Mouse (Mus musculus) embryonic facial prominence, embryonic 13.5 days (tissue): ENCODE measurements around the gene Txn2. TPM values are rescaled to one million over a fixed set of nuclear protein-coding genes. Genes with fewer than 3 reads are reported as not detected.
A peak's percentile ranks its signal among the peaks of the same experiment; 100 is the strongest.

Source experiments
- ATAC-seq: fragments of 200-750 bp; cut with Nextera tagmentation; 2 replicates; pipeline ENCODE4 v1.8.0; 2017; ENCODE audit warnings: low read depth; ENCODE audit not compliant: insufficient number of reproducible peaks, insufficient read depth, low FRiP score, low TSS enrichment
- H3K27ac ChIP-seq: fragments of 300-500 bp; sonication (generic); 2 replicates; pipeline ENCODE4 v1.5.1; 2015; ENCODE audit warnings: moderate library complexity, mild to moderate bottlenecking, inconsistent platforms
- H3K27me3 ChIP-seq: fragments of 300-500 bp; sonication (generic); 2 replicates; pipeline ENCODE4 v1.6.1; 2015; ENCODE audit warnings: mild to moderate bottlenecking, inconsistent platforms
- H3K36me3 ChIP-seq: fragments of 300-500 bp; sonication (generic); 2 replicates; pipeline ENCODE4 v1.6.1; 2015; ENCODE audit warnings: mild to moderate bottlenecking, inconsistent platforms
- H3K4me1 ChIP-seq: fragments of 300-500 bp; sonication (generic); 2 replicates; pipeline ENCODE4 v1.6.1; 2015; ENCODE audit warnings: inconsistent platforms
- H3K4me2 ChIP-seq: fragments of 300-500 bp; sonication (generic); 2 replicates; pipeline ENCODE4 v1.6.1; 2015; ENCODE audit warnings: moderate library complexity, mild to moderate bottlenecking, inconsistent platforms
- H3K4me3 ChIP-seq: fragments of 300-500 bp; sonication (generic); 2 replicates; pipeline ENCODE4 v1.5.1; 2015; ENCODE audit warnings: mild to moderate bottlenecking, inconsistent platforms
- H3K9ac ChIP-seq: fragments of 300-500 bp; sonication (generic); 2 replicates; pipeline ENCODE4 v1.6.1; 2015; ENCODE audit warnings: mild to moderate bottlenecking, inconsistent platforms
- H3K9me3 ChIP-seq: fragments of 300-500 bp; sonication (generic); 2 replicates; pipeline ENCODE4 v1.6.1; 2016; ENCODE audit warnings: inconsistent platforms
- WGBS: fragments of 180-500 bp; shearing (Covaris S2); methylation state at CpG from one replicate; pipeline ENCODE4 v1.1.7; 2015; ENCODE audit warnings: mixed read lengths; 5-methylcytosine and 5-hydroxymethylcytosine counted together
- polyA plus RNA-seq: library from polyadenylated mRNA; unstranded; fragments of >200 nt; fragmentation: Nextera tagmentation; extraction: Ambion mirVana; gene quantifications from 2 replicates; pipeline ENCODE4 v1.2.1, GENCODE M21; 2015

The Txn2 gene
- polyA plus RNA-seq, result 236 and 244 TPM in 2 replicates

- Histone ChIP-seq H3K36me3 (peaks cover 33% of the 10 kb centered on the region), H3K27ac (peak within 1 kb of the TSS; percentile 94), H3K4me1 (peaks cover 23% of the 10 kb centered on the region), H3K27me3 (no peaks in the 10 kb centered on the region), H3K4me2 (peak within 1 kb of the TSS; percentile 84), H3K9ac (peak within 1 kb of the TSS; percentile 85), H3K4me3 (peak within 1 kb of the TSS; percentile 81), H3K9me3 (no peaks in the 10 kb centered on the region)
- under 1% methylated on average over 34 of the region's 34 CpGs for WGBS
- ATAC-seq, result peak; percentile 95
Measured at GRCm38 (mm10) chr15:77928673-77929331, at the start of gene Txn2. Txn2 (minus strand) TSS chr15:77929006.

GRCm38 (mm10) chr15:77977663-77978062, 48.9 kb upstream of the Txn2 start:
- H3K36me3 ChIP-seq, result no peaks in the 10 kb centered on the region
- no peak for ATAC-seq
- 58% methylated on average over 3 of the region's 3 CpGs for WGBS

GRCm38 (mm10) chr15:77974165-77974841, 45.5 kb upstream of the Txn2 start:
- 68% methylated on average over 6 of the region's 6 CpGs for WGBS
- no peak for ATAC-seq
- no peak overlapping the region for H3K4me2 ChIP-seq
- H3K4me1 ChIP-seq, result peaks cover 12% of the 10 kb centered on the region
- H3K9me3 ChIP-seq, result no peaks in the 10 kb centered on the region
- H3K27ac ChIP-seq, result no peak overlapping the region
- H3K9ac ChIP-seq, result no peak overlapping the region
- no peak overlapping the region for H3K4me3 ChIP-seq
- H3K27me3 ChIP-seq, result no peaks in the 10 kb centered on the region
- no peaks in the 10 kb centered on the region for H3K36me3 ChIP-seq

More at GRCm38 (mm10) chr15:77977663-77978062, 48.9 kb upstream of the Txn2 start:
- H3K27ac ChIP-seq, result no peak overlapping the region
- no peaks in the 10 kb centered on the region for H3K4me1 ChIP-seq
- no peak overlapping the region for H3K4me2 ChIP-seq
- H3K9ac ChIP-seq, result no peak overlapping the region
- H3K27me3 ChIP-seq, result 0 out of 2 replicates have a peak, but pooled peaks cover 8% of the 10 kb centered on the region
- H3K4me3 ChIP-seq, result no peak overlapping the region
- H3K9me3 ChIP-seq, result no peaks in the 10 kb centered on the region

GRCm38 (mm10) chr15:77970470-77971292, 41.9 kb upstream of the Txn2 start, which contains the start of gene Eif3d:
Eif3d (minus strand) TSS chr15:77970813.
- H3K9ac ChIP-seq, result peak within 1 kb of the TSS; percentile 95
- peak within 1 kb of the TSS; percentile 85 for H3K4me2 ChIP-seq
- ATAC-seq, result peak; percentile 71
- H3K27me3 ChIP-seq, result no peaks in the 10 kb centered on the region
- no peaks in the 10 kb centered on the region for H3K9me3 ChIP-seq
- under 1% methylated on average over 72 of the region's 72 CpGs for WGBS
- H3K27ac ChIP-seq, result peak within 1 kb of the TSS; percentile 98
- H3K36me3 ChIP-seq, result peaks cover 32% of the 10 kb centered on the region
- H3K4me3 ChIP-seq, result peak within 1 kb of the TSS; percentile 89
- H3K4me1 ChIP-seq, result peaks cover 19% of the 10 kb centered on the region

- peaks cover 39% of the 10 kb centered on the region for H3K36me3 ChIP-seq
- peak overlapping the region; percentile 85 for H3K4me2 ChIP-seq
- no peaks in the 10 kb centered on the region for H3K27me3 ChIP-seq
- peaks cover 19% of the 10 kb centered on the region for H3K4me1 ChIP-seq
- no peaks in the 10 kb centered on the region for H3K9me3 ChIP-seq
- WGBS, result under 1% methylated on average over 15 of the region's 15 CpGs
- peak overlapping the region; percentile 98 for H3K27ac ChIP-seq
- ATAC-seq, result 0 out of 2 replicates have a peak, but pooled peaks have one; percentile 21
- H3K4me3 ChIP-seq, result peak overlapping the region; percentile 89
- H3K9ac ChIP-seq, result peak overlapping the region; percentile 91
Measured at GRCm38 (mm10) chr15:77969940-77970469, 41.2 kb upstream of the Txn2 start.

GRCm38 (mm10) chr15:77965117-77965528, 36.3 kb upstream of the Txn2 start:
- no peak overlapping the region for H3K9ac ChIP-seq
- H3K27me3 ChIP-seq, result no peaks in the 10 kb centered on the region
- no peak overlapping the region for H3K4me3 ChIP-seq
- H3K4me1 ChIP-seq, result peaks cover 14% of the 10 kb centered on the region
- no peak overlapping the region for H3K27ac ChIP-seq
- no peaks in the 10 kb centered on the region for H3K9me3 ChIP-seq
- no peak for ATAC-seq
- peaks cover 88% of the 10 kb centered on the region for H3K36me3 ChIP-seq
- H3K4me2 ChIP-seq, result no peak overlapping the region
- 88% methylated on average over 9 of the region's 9 CpGs for WGBS

GRCm38 (mm10) chr15:77962447-77962846, 33.6 kb upstream of the Txn2 start:
- Histone ChIP-seq H3K4me2 (no peak overlapping the region), H3K9ac (no peak overlapping the region), H3K27me3 (no peaks in the 10 kb centered on the region), H3K4me1 (peaks cover 4% of the 10 kb centered on the region), H3K36me3 (peaks cover 91% of the 10 kb centered on the region), H3K9me3 (no peaks in the 10 kb centered on the region), H3K27ac (no peak overlapping the region), H3K4me3 (no peak overlapping the region)
- WGBS, result 90% methylated on average over 5 of the region's 5 CpGs
- ATAC-seq, result no peak

GRCm38 (mm10) chr15:77960693-77961092, 31.9 kb upstream of the Txn2 start:
- no peak for ATAC-seq
- 88% methylated on average over 6 of the region's 6 CpGs for WGBS
- H3K4me3 ChIP-seq, result no peak overlapping the region
- no peak overlapping the region for H3K4me2 ChIP-seq
- H3K4me1 ChIP-seq, result peaks cover 18% of the 10 kb centered on the region
- H3K27ac ChIP-seq, result no peak overlapping the region
- H3K9ac ChIP-seq, result no peak overlapping the region
- H3K36me3 ChIP-seq, result peaks cover 73% of the 10 kb centered on the region
- no peaks in the 10 kb centered on the region for H3K9me3 ChIP-seq
- H3K27me3 ChIP-seq, result peaks cover 9% of the 10 kb centered on the region

- no peak overlapping the region for H3K27ac ChIP-seq
- no peak for ATAC-seq
- WGBS, result 66% methylated on average over 3 of the region's 3 CpGs
Measured at GRCm38 (mm10) chr15:77958071-77958470, 29.3 kb upstream of the Txn2 start.

GRCm38 (mm10) chr15:77957625-77958024, 28.8 kb upstream of the Txn2 start:
- no peak for ATAC-seq
- no peak overlapping the region for H3K27ac ChIP-seq
- H3K9me3 ChIP-seq, result no peaks in the 10 kb centered on the region
- H3K4me3 ChIP-seq, result no peak overlapping the region
- no peak overlapping the region for H3K4me2 ChIP-seq
- peaks cover 46% of the 10 kb centered on the region for H3K36me3 ChIP-seq
- 51% methylated on average over 5 of the region's 5 CpGs for WGBS
- peaks cover 15% of the 10 kb centered on the region for H3K27me3 ChIP-seq
- 0 out of 2 replicates have a peak overlapping the region, but pooled peaks have one; percentile 72 for H3K9ac ChIP-seq
- H3K4me1 ChIP-seq, result peaks cover 28% of the 10 kb centered on the region

More at GRCm38 (mm10) chr15:77958071-77958470, 29.3 kb upstream of the Txn2 start:
- Histone ChIP-seq H3K9ac (no peak overlapping the region), H3K4me2 (no peak overlapping the region), H3K27me3 (peaks cover 15% of the 10 kb centered on the region), H3K4me1 (peaks cover 28% of the 10 kb centered on the region), H3K9me3 (no peaks in the 10 kb centered on the region), H3K4me3 (no peak overlapping the region), H3K36me3 (peaks cover 47% of the 10 kb centered on the region)

- Histone ChIP-seq H3K27me3 (peaks cover 15% of the 10 kb centered on the region), H3K4me2 (peak within 1 kb of the TSS; percentile 87), H3K4me1 (peaks cover 28% of the 10 kb centered on the region), H3K36me3 (peaks cover 42% of the 10 kb centered on the region), H3K9ac (peak within 1 kb of the TSS; percentile 72), H3K27ac (no peak within 1 kb of the TSS), H3K4me3 (peak within 1 kb of the TSS; percentile 61), H3K9me3 (no peaks in the 10 kb centered on the region)
- ATAC-seq, result peak; percentile 89
- WGBS, result under 1% methylated on average over 39 of the region's 39 CpGs
Measured at GRCm38 (mm10) chr15:77956404-77956901, 27.6 kb upstream of the Txn2 start, which contains the start of gene Foxred2. Foxred2 (minus strand) TSS chr15:77956722.
